Mouse (Mus musculus) G1E (cell line): ENCODE data around the gene Tmem217.

Experiments used
- CTCF ChIP-seq: IDR thresholded peaks from 2 replicates; pipeline ENCODE4 v1.5.1; 2012; ENCODE audit warnings: low read depth, low read length, inconsistent platforms, mixed read lengths
- GATA1 ChIP-seq: IDR thresholded peaks from 2 replicates; pipeline ENCODE4 v1.6.1; 2012; ENCODE audit warnings: borderline replicate concordance, low read length, inconsistent platforms, mixed read lengths
- POLR2AphosphoS5 ChIP-seq: IDR thresholded peaks from 2 replicates; pipeline ENCODE4 v1.6.1; 2012; ENCODE audit warnings: low read depth, low read length, inconsistent platforms; ENCODE audit not compliant: insufficient replicate concordance

- TF ChIP-seq CTCF (no peak), POLR2AphosphoS5 (no peak), GATA1 (no peak)
Measured at GRCm38 (mm10) chr17:29548994-29549393, 3.2 kb downstream of the Tmem217 start.
